Comparison of ENCODE assay signal across 19 mouse cellular contexts in genomic region chr4:99475701-99476218, GRCm38 (mm10).
DNase-seq lines count a peak whose midpoint lies in the region; ATAC-seq lines count a peak whose summit lies in the region.
"Had no signal": no experiment of that assay in that cellular context is flagged by ENCODE, and none has a peak within 500 bp of the region (broad histone marks: within the 10 kb centered on the region; RNA-seq: fewer than 3 reads in every experiment).

No protein-coding gene starts in this region.

- 0 out of 2 replicates have a peak overlapping the region, but pooled peaks have one; percentile 2 for H3K4me2 ChIP-seq in forebrain, embryonic 12.5 days
- H3K4me2 ChIP-seq in forebrain, embryonic 13.5 days = no peak overlapping the region; the same call in 1 of the 2 replicates
- H3K4me2 ChIP-seq in midbrain, embryonic 12.5 days (replicated peaks) = no peak overlapping the region
- H3K4me2 ChIP-seq in midbrain, embryonic 11.5 days = no peak overlapping the region
- H3K4me2 ChIP-seq in hindbrain, embryonic 16.5 days (ENCODE audit: low read length) = no peak overlapping the region
- H3K4me2 ChIP-seq: embryonic facial prominence, embryonic 13.5 days; liver, embryonic 15.5 days; neural tube, embryonic 13.5 days had no signal

- ATAC-seq in forebrain, embryonic 12.5 days (ENCODE audit: low FRiP score) = no peak
- ATAC-seq in forebrain, embryonic 13.5 days = no peak
- peak; percentile 27; the same call in 1 of the 2 replicates for ATAC-seq in midbrain, embryonic 12.5 days (ENCODE audit: low FRiP score, low read depth)
- ATAC-seq in midbrain, embryonic 11.5 days (ENCODE audit: low FRiP score) = no peak
- peak; percentile 54; the same call in 1 of the 2 replicates for ATAC-seq in hindbrain, embryonic 16.5 days
- ATAC-seq: intestine, postnatal 0 days had no signal

- no peak for DNase-seq in midbrain, embryonic 11.5 days (ENCODE audit: low spot score, missing footprints)
- peak; percentile 86 for DNase-seq in retina, postnatal 1 day
- DNase-seq in left cerebral cortex, adult 9 months (ENCODE audit: low spot score in 2 of 2) = no peak
- no peak for DNase-seq in adrenal gland, adult 8-10 months
- DNase-seq: adrenal gland, adult 2 months; cerebellum, adult 18-20 months; cerebellum, postnatal 36 days; lung, postnatal 14 days had no signal

- WGBS in forebrain, embryonic 12.5 days = 11% methylated on average over 11 of the region's 11 CpGs
- WGBS in forebrain, embryonic 13.5 days = 9% methylated on average over 11 of the region's 11 CpGs
- WGBS in midbrain, embryonic 12.5 days = 27% methylated on average over 11 of the region's 11 CpGs
- WGBS in midbrain, embryonic 11.5 days = 42% methylated on average over 11 of the region's 11 CpGs
- 21% methylated on average over 11 of the region's 11 CpGs for WGBS in hindbrain, embryonic 16.5 days

- H3K27ac ChIP-seq in forebrain, embryonic 12.5 days = no peak overlapping the region
- H3K27ac ChIP-seq in forebrain, embryonic 13.5 days = no peak overlapping the region
- H3K27ac ChIP-seq in midbrain, embryonic 12.5 days (replicated peaks) = no peak overlapping the region
- H3K27ac ChIP-seq in midbrain, embryonic 11.5 days (ENCODE audit: low read depth, low read length) = no peak overlapping the region
- H3K27ac ChIP-seq in hindbrain, embryonic 16.5 days (ENCODE audit: low read depth, low read length) = no peak overlapping the region
- H3K27ac ChIP-seq: embryonic facial prominence, embryonic 13.5 days; layer of hippocampus, adult 2 months; left cerebral cortex, adult 2 months; liver, embryonic 15.5 days; neural tube, embryonic 13.5 days; stomach, postnatal 0 days had no signal

- peaks cover 26% of the 10 kb centered on the region for H3K27me3 ChIP-seq in forebrain, embryonic 12.5 days
- peaks cover 14% of the 10 kb centered on the region for H3K27me3 ChIP-seq in forebrain, embryonic 13.5 days
- H3K27me3 ChIP-seq in midbrain, embryonic 12.5 days = peaks cover 16% of the 10 kb centered on the region
- no peaks in the 10 kb centered on the region for H3K27me3 ChIP-seq in midbrain, embryonic 11.5 days (ENCODE audit: control insufficient read depth, insufficient read depth, low read length)
- no peaks in the 10 kb centered on the region for H3K27me3 ChIP-seq in hindbrain, embryonic 16.5 days (replicated peaks; ENCODE audit: control insufficient read depth, insufficient read depth, low read length)
- H3K27me3 ChIP-seq: liver, embryonic 15.5 days had no signal

- H3K36me3 ChIP-seq in forebrain, embryonic 12.5 days (replicated peaks) = no peaks in the 10 kb centered on the region
- no peaks in the 10 kb centered on the region for H3K36me3 ChIP-seq in forebrain, embryonic 13.5 days (ENCODE audit: poor library complexity, severe bottlenecking)
- H3K36me3 ChIP-seq in midbrain, embryonic 12.5 days = no peaks in the 10 kb centered on the region
- no peaks in the 10 kb centered on the region for H3K36me3 ChIP-seq in midbrain, embryonic 11.5 days (ENCODE audit: control insufficient read depth, insufficient read depth, low read length)
- no peaks in the 10 kb centered on the region for H3K36me3 ChIP-seq in hindbrain, embryonic 16.5 days (ENCODE audit: control insufficient read depth, insufficient read depth, low read length)
- H3K36me3 ChIP-seq: embryonic facial prominence, embryonic 13.5 days; liver, embryonic 15.5 days; neural tube, embryonic 13.5 days had no signal

- H3K4me3 ChIP-seq in forebrain, embryonic 12.5 days (replicated peaks) = no peak overlapping the region
- H3K4me3 ChIP-seq in forebrain, embryonic 13.5 days = no peak overlapping the region
- no peak overlapping the region for H3K4me3 ChIP-seq in midbrain, embryonic 12.5 days
- no peak overlapping the region for H3K4me3 ChIP-seq in midbrain, embryonic 11.5 days (ENCODE audit: low read depth, low read length)
- no peak overlapping the region for H3K4me3 ChIP-seq in hindbrain, embryonic 16.5 days (ENCODE audit: low read length)
- H3K4me3 ChIP-seq: embryonic facial prominence, embryonic 13.5 days; layer of hippocampus, adult 2 months; left cerebral cortex, adult 2 months; liver, embryonic 15.5 days; neural tube, embryonic 13.5 days had no signal

- no peak overlapping the region for H3K9ac ChIP-seq in forebrain, embryonic 12.5 days
- H3K9ac ChIP-seq in forebrain, embryonic 13.5 days = no peak overlapping the region
- H3K9ac ChIP-seq in midbrain, embryonic 12.5 days (replicated peaks) = no peak overlapping the region
- H3K9ac ChIP-seq in midbrain, embryonic 11.5 days (ENCODE audit: low read length) = no peak overlapping the region
- H3K9ac ChIP-seq in hindbrain, embryonic 16.5 days (ENCODE audit: low read depth, low read length) = no peak overlapping the region
- H3K9ac ChIP-seq: embryonic facial prominence, embryonic 13.5 days; liver, embryonic 15.5 days; neural tube, embryonic 13.5 days had no signal

- no peaks in the 10 kb centered on the region for H3K9me3 ChIP-seq in forebrain, embryonic 12.5 days
- no peaks in the 10 kb centered on the region for H3K9me3 ChIP-seq in forebrain, embryonic 13.5 days (replicated peaks)
- no peaks in the 10 kb centered on the region for H3K9me3 ChIP-seq in midbrain, embryonic 12.5 days
- H3K9me3 ChIP-seq in midbrain, embryonic 11.5 days (ENCODE audit: control insufficient read depth, low read length) = no peaks in the 10 kb centered on the region
- peaks cover 4% of the 10 kb centered on the region; the same call in 1 of the 2 replicates for H3K9me3 ChIP-seq in hindbrain, embryonic 16.5 days (ENCODE audit: control insufficient read depth, low read length)
- H3K9me3 ChIP-seq: embryonic facial prominence, embryonic 13.5 days; liver, embryonic 15.5 days; neural tube, embryonic 13.5 days had no signal

- H3K4me1 ChIP-seq in forebrain, embryonic 12.5 days = peaks cover 12% of the 10 kb centered on the region
- H3K4me1 ChIP-seq in forebrain, embryonic 13.5 days = peaks cover 12% of the 10 kb centered on the region
- peaks cover 11% of the 10 kb centered on the region for H3K4me1 ChIP-seq in midbrain, embryonic 12.5 days
- no peaks in the 10 kb centered on the region for H3K4me1 ChIP-seq in midbrain, embryonic 11.5 days (ENCODE audit: control insufficient read depth, insufficient read depth, low read length)
- H3K4me1 ChIP-seq in hindbrain, embryonic 16.5 days (ENCODE audit: control insufficient read depth, insufficient read depth, low read depth, low read length) = no peaks in the 10 kb centered on the region
- H3K4me1 ChIP-seq: embryonic facial prominence, embryonic 13.5 days; liver, embryonic 15.5 days had no signal

Comparison
In these comparisons a context has a peak if more than half of its experiments do, and no peak if none do; other contexts are left out.
1. ATAC-seq: peak in midbrain, embryonic 12.5 days (single experiment) and hindbrain, embryonic 16.5 days (single experiment); none in forebrain, embryonic 12.5 days (single experiment), forebrain, embryonic 13.5 days (single experiment) and midbrain, embryonic 11.5 days (single experiment).